Mouse (Mus musculus) kidney, postnatal 0 days (tissue): Measurements from ENCODE around the gene Procr. TPM values are rescaled to one million over a fixed set of nuclear protein-coding genes. Genes with fewer than 3 reads are reported as not detected.
A peak's percentile ranks its signal among the peaks of the same experiment; 100 is the strongest.

Experiments
- ATAC-seq: fragments of 200-750 bp; cut with Nextera tagmentation; replicated peaks from 2 replicates; pipeline ENCODE4 v1.8.0; 2017; ENCODE audit warnings: low read depth, moderate number of reproducible peaks, moderate TSS enrichment, moderate library complexity; ENCODE audit not compliant: low FRiP score
- DNase-seq: peaks from one replicate; pipeline ENCODE4 v3.0.0-alpha.2; 2016; ENCODE audit warnings: low spot score
- H3K27ac ChIP-seq: fragments of 300-500 bp; sonication (generic); 2 replicates; pipeline ENCODE4 v1.5.1; 2014; ENCODE audit warnings: mild to moderate bottlenecking
- H3K27me3 ChIP-seq: fragments of 300-500 bp; sonication (generic); 2 replicates; pipeline ENCODE4 v1.6.1; 2014; ENCODE audit warnings: low read length, mixed read lengths; ENCODE audit not compliant: insufficient read depth
- H3K36me3 ChIP-seq: fragments of 300-500 bp; sonication (generic); 2 replicates; pipeline ENCODE4 v1.6.1; 2014; ENCODE audit warnings: low read length, mixed read lengths; ENCODE audit not compliant: insufficient read depth
- H3K4me1 ChIP-seq: fragments of 300-500 bp; sonication (generic); replicated peaks from 2 replicates; pipeline ENCODE4 v1.6.1; 2014; ENCODE audit warnings: antibody characterized with exemption, low read length, mixed read lengths; ENCODE audit not compliant: insufficient read depth
- H3K4me2 ChIP-seq: fragments of 300-500 bp; sonication (generic); 2 replicates; pipeline ENCODE4 v1.6.1; 2014; ENCODE audit warnings: mild to moderate bottlenecking, low read length, moderate library complexity, mixed read lengths
- H3K4me3 ChIP-seq: fragments of 300-500 bp; sonication (generic); replicated peaks from 2 replicates; pipeline ENCODE4 v1.5.1; 2014; ENCODE audit warnings: low read depth, low read length
- H3K9ac ChIP-seq: fragments of 300-500 bp; sonication (generic); 2 replicates; pipeline ENCODE4 v1.6.1; 2014; ENCODE audit warnings: low read depth, low read length
- H3K9me3 ChIP-seq: fragments of 300-500 bp; sonication (generic); replicated peaks from 2 replicates; pipeline ENCODE4 v1.6.1; 2016; ENCODE audit warnings: low read length, inconsistent platforms, mixed read lengths
- CTCF ChIP-seq: IDR thresholded peaks from 2 replicates; pipeline ENCODE4 v1.5.1; 2016; ENCODE audit warnings: antibody characterized with exemption, low read depth, mild to moderate bottlenecking, moderate library complexity
- WGBS: fragments of 180-500 bp; shearing (Covaris S2); extraction: QIAGEN DNeasy Blood & Tissue Kit; methylation state at CpG from one replicate; pipeline ENCODE4 v1.1.7; 2014; 5-methylcytosine and 5-hydroxymethylcytosine counted together
- polyA plus RNA-seq: library from polyadenylated mRNA; unstranded; fragments of >200 nt; fragmentation: Nextera tagmentation; extraction: Ambion mirVana; gene quantifications from 2 replicates; pipeline ENCODE4 v1.2.1, GENCODE M21; 2015

Procr gene
- polyA plus RNA-seq, 1 experiment from 2014 or later = 7.6 TPM

DNA sequence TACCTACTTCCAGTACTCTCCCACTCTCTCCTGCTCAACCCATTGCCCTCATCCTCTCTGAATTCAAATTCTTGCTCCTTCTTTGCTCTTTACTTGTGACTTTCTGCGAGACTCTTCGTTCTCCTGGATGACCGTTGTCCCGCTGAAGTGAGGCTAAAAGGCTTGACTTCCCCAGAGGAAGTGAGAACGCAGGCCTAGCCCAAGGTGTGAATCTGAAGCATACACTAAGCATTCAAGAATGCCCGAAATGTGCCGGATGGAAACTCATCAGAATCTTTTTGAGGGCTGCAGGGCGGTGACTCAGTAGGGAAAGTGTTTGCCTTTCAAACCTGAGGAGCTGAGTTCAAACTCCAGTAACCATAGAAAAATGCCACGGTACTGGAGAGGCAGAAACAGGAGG, 7.6 kb upstream of the Procr start:
- H3K36me3 ChIP-seq = no peaks in the 10 kb centered on the region
- no peak for DNase-seq
- no peak overlapping the region for H3K4me3 ChIP-seq
- no peak for ATAC-seq
- H3K9me3 ChIP-seq = no peaks in the 10 kb centered on the region
- no peak for TF ChIP-seq CTCF
- WGBS = 78% methylated on average over 9 of the region's 9 CpGs
- no peak overlapping the region for H3K9ac ChIP-seq
- no peaks in the 10 kb centered on the region for H3K4me1 ChIP-seq
- no peak overlapping the region for H3K27ac ChIP-seq
- no peaks in the 10 kb centered on the region for H3K27me3 ChIP-seq
- H3K4me2 ChIP-seq = no peak overlapping the region

DNA sequence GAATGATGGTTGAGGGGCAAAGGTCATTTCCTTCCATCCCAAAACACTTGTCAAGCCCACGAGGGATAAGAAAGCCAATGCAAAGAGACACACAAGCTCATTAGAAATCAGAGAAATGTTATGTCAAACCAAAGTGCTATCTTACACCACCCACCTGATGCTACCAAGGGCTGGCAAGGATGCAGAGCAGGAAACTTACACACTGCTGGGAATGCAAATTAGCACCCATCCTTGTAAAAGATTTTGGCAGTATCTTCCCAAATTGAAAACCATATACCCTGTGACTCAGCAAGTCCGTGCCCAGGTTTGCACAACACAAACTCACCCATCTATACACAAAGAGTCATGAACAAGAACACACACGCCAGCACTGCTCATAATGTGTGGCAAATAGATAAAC, 5.4 kb upstream of the Procr start:
- no peaks in the 10 kb centered on the region for H3K4me1 ChIP-seq
- DNase-seq = no peak
- WGBS = 65% methylated on average over 3 of the region's 3 CpGs

DNA sequence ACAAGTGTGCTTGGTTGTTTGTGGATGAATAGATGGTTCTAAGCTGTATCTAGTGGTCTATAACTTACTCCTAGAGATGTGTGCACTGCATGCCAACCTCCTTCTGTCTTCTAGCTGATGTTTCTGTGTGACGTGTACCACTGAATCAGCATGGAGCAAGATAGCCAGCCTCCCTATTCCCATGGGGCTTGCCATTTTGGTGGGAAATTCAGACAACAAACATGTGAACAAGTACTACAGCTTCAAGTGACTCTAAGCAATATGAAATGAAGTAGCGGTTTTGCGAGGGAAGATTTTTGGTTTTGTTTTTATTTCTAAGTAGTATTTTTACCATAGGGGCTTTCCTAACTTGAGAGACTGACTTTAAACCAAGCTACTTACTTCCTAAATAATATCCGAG, 1.5 kb upstream of the Procr start:
- no peak for DNase-seq
- Histone ChIP-seq H3K9ac (no peak overlapping the region), H3K27me3 (no peaks in the 10 kb centered on the region), H3K27ac (no peak overlapping the region), H3K9me3 (no peaks in the 10 kb centered on the region), H3K36me3 (no peaks in the 10 kb centered on the region), H3K4me1 (peaks cover 7% of the 10 kb centered on the region), H3K4me2 (no peak overlapping the region), H3K4me3 (no peak overlapping the region)
- no peak for TF ChIP-seq CTCF
- WGBS = 87% methylated on average over 4 of the region's 4 CpGs
- ATAC-seq = no peak

More for the DNA sequence above, 5.4 kb upstream of the Procr start:
- no peak overlapping the region for H3K4me3 ChIP-seq
- no peak for TF ChIP-seq CTCF
- no peak overlapping the region for H3K27ac ChIP-seq
- ATAC-seq = no peak
- H3K36me3 ChIP-seq = no peaks in the 10 kb centered on the region
- H3K9ac ChIP-seq = no peak overlapping the region
- no peaks in the 10 kb centered on the region for H3K9me3 ChIP-seq
- H3K27me3 ChIP-seq = no peaks in the 10 kb centered on the region
- H3K4me2 ChIP-seq = no peak overlapping the region

DNA sequence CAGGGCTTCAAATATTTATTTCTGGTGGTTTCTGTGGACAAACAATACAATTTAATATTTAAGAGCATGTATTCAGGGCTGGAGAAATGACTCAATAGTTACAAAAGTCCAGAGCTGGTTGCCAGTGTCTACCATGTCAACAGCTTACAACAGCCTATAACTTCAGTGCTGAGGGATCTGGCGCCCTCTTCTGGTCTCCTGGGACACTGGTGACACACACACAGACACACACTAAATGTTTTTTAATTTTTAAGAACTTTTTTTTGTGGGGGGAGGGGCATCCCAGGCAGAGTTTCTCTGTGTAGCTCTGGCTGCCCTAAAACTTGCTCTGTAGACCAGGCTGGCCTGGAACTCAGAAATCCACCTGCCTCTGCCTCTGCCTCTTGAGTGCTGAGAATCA, 4.8 kb downstream of the Procr start:
- 7% methylated on average over 1 of the region's 1 CpGs for WGBS
- no peak overlapping the region for H3K4me2 ChIP-seq
- H3K9ac ChIP-seq = no peak overlapping the region
- ATAC-seq = no peak
- no peaks in the 10 kb centered on the region for H3K36me3 ChIP-seq
- H3K27me3 ChIP-seq = no peaks in the 10 kb centered on the region
- no peak overlapping the region for H3K4me3 ChIP-seq
- no peaks in the 10 kb centered on the region for H3K9me3 ChIP-seq
- peak; percentile 61 for DNase-seq
- peaks cover 7% of the 10 kb centered on the region for H3K4me1 ChIP-seq
- no peak overlapping the region for H3K27ac ChIP-seq
- peak; percentile 73 for TF ChIP-seq CTCF

DNA sequence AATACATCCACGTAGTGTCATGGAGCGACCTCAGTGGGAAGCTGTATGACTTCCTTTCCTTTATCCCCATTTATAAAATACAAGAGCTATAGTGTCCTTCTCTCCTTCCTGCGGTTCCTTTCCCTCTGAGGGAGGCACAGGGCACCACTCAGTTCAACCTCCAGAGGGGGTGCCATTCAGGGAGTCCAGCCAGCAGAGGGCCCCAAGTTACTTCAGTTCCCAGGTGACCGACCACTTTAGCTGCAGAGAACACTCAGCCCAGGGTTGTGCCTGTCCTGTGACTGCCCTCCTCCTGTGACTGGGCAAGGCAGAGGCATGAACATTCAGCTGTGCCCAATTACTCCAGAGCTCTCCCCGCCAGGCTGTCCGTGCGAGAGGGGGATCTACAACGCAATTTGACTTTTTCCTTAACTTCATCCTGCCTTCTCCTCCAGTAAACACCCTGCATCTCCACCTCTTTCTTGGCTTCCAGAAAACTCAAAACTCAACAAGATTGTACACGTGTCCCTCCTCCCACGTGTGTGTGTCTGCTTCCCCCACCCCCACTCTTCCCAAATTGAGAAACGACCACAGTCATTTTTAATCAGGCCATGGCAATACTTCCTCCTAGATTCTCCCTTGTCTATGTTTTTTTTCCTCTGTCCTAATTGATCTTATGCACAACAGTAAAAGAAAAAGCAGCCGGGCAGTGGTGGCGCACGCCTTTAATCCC, 6.1 kb downstream of the Procr start:
- WGBS = 55% methylated on average over 14 of the region's 14 CpGs

DNA sequence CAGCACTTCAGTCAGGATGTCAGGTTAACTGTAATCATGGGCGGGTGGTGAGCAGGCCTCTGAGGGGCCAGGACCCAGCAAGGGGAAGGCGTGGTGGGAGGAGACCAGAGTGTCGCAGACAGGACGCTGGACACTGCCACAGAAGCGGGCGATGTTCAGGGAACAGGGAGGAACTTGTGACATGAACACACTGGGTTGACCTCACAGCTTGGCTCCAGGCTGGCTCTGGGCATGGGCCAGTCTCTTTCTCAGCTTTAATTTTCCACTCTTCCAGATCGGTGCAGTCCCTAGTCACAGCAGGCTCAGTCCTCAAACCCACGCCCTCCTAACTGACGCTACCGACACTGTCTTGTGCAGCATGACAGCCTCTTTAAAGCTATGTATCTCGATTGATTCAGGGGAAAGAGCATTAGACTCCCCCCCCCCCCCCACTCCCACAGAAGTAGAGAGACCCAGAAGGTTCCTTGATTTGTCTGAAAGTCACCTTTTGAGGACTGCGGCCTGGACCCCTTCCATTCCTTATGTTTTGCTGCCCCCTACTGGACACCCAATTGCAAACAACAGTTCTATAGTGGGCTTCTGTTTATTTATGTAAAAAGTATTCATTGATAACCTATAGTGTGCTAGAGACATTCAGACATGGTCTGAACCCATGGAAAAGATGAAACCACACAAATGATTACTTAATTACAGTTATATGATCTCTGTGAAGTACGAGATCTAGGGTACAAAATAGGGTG, 13.9 kb downstream of the Procr start:
- H3K9ac ChIP-seq = no peak overlapping the region
- no peaks in the 10 kb centered on the region for H3K27me3 ChIP-seq
- no peaks in the 10 kb centered on the region for H3K36me3 ChIP-seq
- TF ChIP-seq CTCF = peak; percentile 85
- DNase-seq (peak; percentile 89), ATAC-seq (no peak; the same call in 1 of the 2 replicates)
- no peaks in the 10 kb centered on the region for H3K4me1 ChIP-seq
- no peak overlapping the region for H3K27ac ChIP-seq
- H3K4me3 ChIP-seq = no peak overlapping the region
- 51% methylated on average over 13 of the region's 13 CpGs for WGBS
- no peaks in the 10 kb centered on the region for H3K9me3 ChIP-seq
- H3K4me2 ChIP-seq = no peak overlapping the region

More for the DNA sequence above, 6.1 kb downstream of the Procr start:
- Histone ChIP-seq H3K27me3 (no peaks in the 10 kb centered on the region), H3K9me3 (no peaks in the 10 kb centered on the region), H3K36me3 (no peaks in the 10 kb centered on the region), H3K4me3 (no peak overlapping the region), H3K4me2 (no peak overlapping the region), H3K9ac (no peak overlapping the region), H3K27ac (no peak overlapping the region), H3K4me1 (no peaks in the 10 kb centered on the region)
- peak; percentile 63 for TF ChIP-seq CTCF
- DNase-seq (peak; percentile 19), ATAC-seq (no peak)
